Comparison of ENCODE assay signal across 26 mouse cellular contexts in the genomic region with DNA sequence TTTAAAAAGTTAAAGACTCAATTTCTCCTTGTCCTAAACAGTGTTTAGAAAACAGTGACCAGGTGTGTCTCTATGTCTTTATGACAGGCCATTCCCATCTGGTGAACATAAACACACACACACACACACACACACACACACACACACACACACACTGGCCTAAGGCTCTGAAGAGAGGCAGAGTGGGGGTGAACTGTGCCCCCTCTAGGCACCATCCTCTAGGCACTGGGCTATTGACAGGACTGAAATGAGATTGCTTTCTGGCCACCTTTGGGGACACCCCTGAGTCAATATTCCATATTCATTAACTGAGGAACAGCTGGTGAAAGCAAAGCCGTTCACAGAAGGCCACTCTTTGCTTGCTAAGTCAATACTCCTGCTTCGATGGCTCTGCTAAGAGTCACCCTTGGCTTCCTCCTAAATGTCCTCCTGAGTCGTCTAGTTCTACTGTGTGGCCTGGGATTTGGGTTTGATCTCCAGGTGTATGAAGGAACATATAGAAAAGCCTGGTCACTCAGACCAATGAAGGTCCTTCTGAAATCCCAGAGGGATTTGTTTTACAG.
DNase-seq lines count a peak whose midpoint lies in the region; ATAC-seq and TF ChIP-seq lines count a peak whose summit lies in the region.
"Had no signal": no experiment of that assay in that cellular context is flagged by ENCODE, and none has a peak within 500 bp of the region (broad histone marks: within the 10 kb centered on the region; RNA-seq: fewer than 3 reads in every experiment).

No protein-coding gene starts in this region.

- no peak for TF ChIP-seq EP300 in stomach, postnatal 0 days (optimal IDR thresholded peaks at IDR 0.05)

- no peak overlapping the region for H3K4me2 ChIP-seq in intestine, embryonic 15.5 days (replicated peaks)
- no peak overlapping the region for H3K4me2 ChIP-seq in intestine, postnatal 0 days (replicated peaks; ENCODE audit: low read depth)
- H3K4me2 ChIP-seq in stomach, embryonic 14.5 days (replicated peaks; ENCODE audit: low read depth, low read length): no peak overlapping the region
- no peak overlapping the region for H3K4me2 ChIP-seq in stomach, postnatal 0 days (replicated peaks; ENCODE audit: low read depth)
- H3K4me2 ChIP-seq in midbrain, embryonic 12.5 days (replicated peaks): no peak overlapping the region
- H3K4me2 ChIP-seq: hindbrain, embryonic 15.5 days; liver, embryonic 13.5 days; lung, embryonic 14.5 days; stomach, embryonic 15.5 days had no signal

- no peak overlapping the region for H3K9ac ChIP-seq in intestine, embryonic 15.5 days
- no peak overlapping the region for H3K9ac ChIP-seq in intestine, postnatal 0 days (ENCODE audit: low read depth, low read length)
- H3K9ac ChIP-seq in stomach, embryonic 14.5 days (replicated peaks; ENCODE audit: low read depth, low read length): no peak overlapping the region
- no peak overlapping the region for H3K9ac ChIP-seq in stomach, postnatal 0 days (ENCODE audit: low read length)
- no peak overlapping the region for H3K9ac ChIP-seq in midbrain, embryonic 12.5 days (replicated peaks)
- H3K9ac ChIP-seq: hindbrain, embryonic 15.5 days; liver, embryonic 13.5 days; lung, embryonic 14.5 days; stomach, embryonic 15.5 days had no signal

- 46% methylated on average over 3 of the region's 3 CpGs for WGBS in intestine, embryonic 15.5 days
- WGBS in intestine, postnatal 0 days: 28% methylated on average over 3 of the region's 3 CpGs
- 59% methylated on average over 3 of the region's 3 CpGs for WGBS in stomach, embryonic 14.5 days
- 45% methylated on average over 3 of the region's 3 CpGs for WGBS in stomach, postnatal 0 days
- 63% methylated on average over 3 of the region's 3 CpGs for WGBS in midbrain, embryonic 12.5 days

- TF ChIP-seq CTCF in intestine, postnatal 0 days (IDR thresholded peaks at IDR 0.05; ENCODE audit: low read depth): no peak
- TF ChIP-seq CTCF in stomach, postnatal 0 days (IDR thresholded peaks at IDR 0.05; ENCODE audit: low read depth): no peak

- H3K27me3 ChIP-seq in intestine, embryonic 15.5 days (replicated peaks): no peaks in the 10 kb centered on the region
- no peaks in the 10 kb centered on the region for H3K27me3 ChIP-seq in intestine, postnatal 0 days (replicated peaks; ENCODE audit: control insufficient read depth, insufficient read depth, low read length)
- H3K27me3 ChIP-seq in stomach, embryonic 14.5 days (ENCODE audit: control insufficient read depth, insufficient read depth, low read length): no peaks in the 10 kb centered on the region
- H3K27me3 ChIP-seq in stomach, postnatal 0 days (ENCODE audit: control insufficient read depth, insufficient read depth, low read length): no peaks in the 10 kb centered on the region
- no peaks in the 10 kb centered on the region for H3K27me3 ChIP-seq in midbrain, embryonic 12.5 days
- H3K27me3 ChIP-seq: hindbrain, embryonic 15.5 days; liver, embryonic 13.5 days; stomach, embryonic 15.5 days had no signal

- peak; percentile 61; the same call in 1 of the 2 replicates for ATAC-seq in intestine, embryonic 15.5 days
- ATAC-seq in intestine, postnatal 0 days: no peak
- peak; percentile 42; the same call in 1 of the 2 replicates for ATAC-seq in stomach, embryonic 14.5 days (ENCODE audit: insufficient number of reproducible peaks, insufficient read depth, low FRiP score, low read depth)
- no peak for ATAC-seq in stomach, postnatal 0 days (ENCODE audit: low FRiP score, low TSS enrichment)
- ATAC-seq in midbrain, embryonic 12.5 days (ENCODE audit: low FRiP score, low read depth): peak; percentile 47
- ATAC-seq: CD4-positive, CD25-positive, alpha-beta regulatory T cell, adult 4 months had no signal

- no peaks in the 10 kb centered on the region for H3K9me3 ChIP-seq in intestine, embryonic 15.5 days
- no peaks in the 10 kb centered on the region for H3K9me3 ChIP-seq in intestine, postnatal 0 days (ENCODE audit: control insufficient read depth)
- H3K9me3 ChIP-seq in stomach, embryonic 14.5 days (ENCODE audit: control insufficient read depth, low read depth, low read length): no peaks in the 10 kb centered on the region
- no peaks in the 10 kb centered on the region for H3K9me3 ChIP-seq in stomach, postnatal 0 days (ENCODE audit: control insufficient read depth, low read length)
- H3K9me3 ChIP-seq in midbrain, embryonic 12.5 days: no peaks in the 10 kb centered on the region
- H3K9me3 ChIP-seq: hindbrain, embryonic 15.5 days; liver, embryonic 13.5 days; stomach, embryonic 15.5 days had no signal

- no peaks in the 10 kb centered on the region for H3K36me3 ChIP-seq in intestine, embryonic 15.5 days
- no peaks in the 10 kb centered on the region for H3K36me3 ChIP-seq in intestine, postnatal 0 days (ENCODE audit: control insufficient read depth, insufficient read depth)
- no peaks in the 10 kb centered on the region for H3K36me3 ChIP-seq in stomach, embryonic 14.5 days (ENCODE audit: control insufficient read depth, insufficient read depth, low read length)
- no peaks in the 10 kb centered on the region for H3K36me3 ChIP-seq in stomach, postnatal 0 days (ENCODE audit: control insufficient read depth, insufficient read depth, low read length)
- no peaks in the 10 kb centered on the region for H3K36me3 ChIP-seq in midbrain, embryonic 12.5 days
- H3K36me3 ChIP-seq: hindbrain, embryonic 15.5 days; liver, embryonic 13.5 days; stomach, embryonic 15.5 days had no signal

- intact Hi-C loops in left cerebral cortex, postnatal 4 days (cut with DNase I): loop anchor here (5.0 kb wide), 1 partner anchor 570 kb away; no protein-coding TSS in a partner anchor

- no peak overlapping the region for H3K4me3 ChIP-seq in intestine, embryonic 15.5 days (replicated peaks)
- H3K4me3 ChIP-seq in intestine, postnatal 0 days (ENCODE audit: low read depth, low read length): no peak overlapping the region
- H3K4me3 ChIP-seq in stomach, embryonic 14.5 days (ENCODE audit: low read depth, low read length): no peak overlapping the region
- H3K4me3 ChIP-seq in stomach, postnatal 0 days (ENCODE audit: low read depth, low read length): no peak overlapping the region
- no peak overlapping the region for H3K4me3 ChIP-seq in midbrain, embryonic 12.5 days
- H3K4me3 ChIP-seq: erythroblast, embryonic 14.5 days; hindbrain, embryonic 15.5 days; liver, embryonic 13.5 days; myocyte; stomach, embryonic 15.5 days had no signal

- no peak overlapping the region for H3K27ac ChIP-seq in intestine, embryonic 15.5 days
- no peak overlapping the region for H3K27ac ChIP-seq in intestine, postnatal 0 days (ENCODE audit: low read depth, low read length)
- no peak overlapping the region for H3K27ac ChIP-seq in stomach, embryonic 14.5 days (ENCODE audit: low read length)
- no peak overlapping the region for H3K27ac ChIP-seq in stomach, postnatal 0 days (replicated peaks)
- H3K27ac ChIP-seq in midbrain, embryonic 12.5 days (replicated peaks): no peak overlapping the region
- H3K27ac ChIP-seq: hindbrain, embryonic 15.5 days; liver, embryonic 13.5 days; stomach, embryonic 15.5 days had no signal

- no peak for DNase-seq in stomach, postnatal 0 days (ENCODE audit: low spot score)
- no peak for DNase-seq in left cerebral cortex, postnatal 4 days
- no peak for DNase-seq in thymus, postnatal 25 days
- DNase-seq: adrenal gland, postnatal 14 days; cerebellum, adult 18-20 months; cerebellum, postnatal 10 days; gastrocnemius, postnatal 10 days; heart, postnatal 14 days; kidney, adult 11 months; kidney, postnatal 14 days; liver, embryonic 13.5 days; lung, embryonic 14.5 days; lung, postnatal 14 days; retina, postnatal 1 day; right cerebral cortex, postnatal 14 days; thymus, adult 18-20 months; thymus, postnatal 36 days had no signal

- no peaks in the 10 kb centered on the region for H3K4me1 ChIP-seq in intestine, embryonic 15.5 days (replicated peaks)
- no peaks in the 10 kb centered on the region for H3K4me1 ChIP-seq in intestine, postnatal 0 days (replicated peaks; ENCODE audit: control insufficient read depth, insufficient read depth, low read length)
- H3K4me1 ChIP-seq in stomach, embryonic 14.5 days (ENCODE audit: control insufficient read depth, insufficient read depth, low read length): no peaks in the 10 kb centered on the region
- H3K4me1 ChIP-seq in stomach, postnatal 0 days (replicated peaks; ENCODE audit: control insufficient read depth, insufficient read depth): no peaks in the 10 kb centered on the region
- no peaks in the 10 kb centered on the region for H3K4me1 ChIP-seq in midbrain, embryonic 12.5 days
- H3K4me1 ChIP-seq: hindbrain, embryonic 15.5 days; liver, embryonic 13.5 days; stomach, embryonic 15.5 days had no signal

Comparison
In these comparisons a context has a peak if more than half of its experiments do, and no peak if none do; other contexts are left out.
1. ATAC-seq: peak in intestine, embryonic 15.5 days (single experiment), stomach, embryonic 14.5 days (single experiment) and midbrain, embryonic 12.5 days (single experiment); none in intestine, postnatal 0 days (single experiment) and stomach, postnatal 0 days (single experiment).